Mouse (Mus musculus) cerebellum, postnatal 25 days (tissue): ENCODE data around the gene Olfm2.

Source experiments
- DNase-seq, 2 experiments: peaks; one replicate each; pipeline ENCODE4 v3.0.0; 2021; ENCODE audit warnings: mixed read lengths in 2 of 2

Olfm2 gene

DNA sequence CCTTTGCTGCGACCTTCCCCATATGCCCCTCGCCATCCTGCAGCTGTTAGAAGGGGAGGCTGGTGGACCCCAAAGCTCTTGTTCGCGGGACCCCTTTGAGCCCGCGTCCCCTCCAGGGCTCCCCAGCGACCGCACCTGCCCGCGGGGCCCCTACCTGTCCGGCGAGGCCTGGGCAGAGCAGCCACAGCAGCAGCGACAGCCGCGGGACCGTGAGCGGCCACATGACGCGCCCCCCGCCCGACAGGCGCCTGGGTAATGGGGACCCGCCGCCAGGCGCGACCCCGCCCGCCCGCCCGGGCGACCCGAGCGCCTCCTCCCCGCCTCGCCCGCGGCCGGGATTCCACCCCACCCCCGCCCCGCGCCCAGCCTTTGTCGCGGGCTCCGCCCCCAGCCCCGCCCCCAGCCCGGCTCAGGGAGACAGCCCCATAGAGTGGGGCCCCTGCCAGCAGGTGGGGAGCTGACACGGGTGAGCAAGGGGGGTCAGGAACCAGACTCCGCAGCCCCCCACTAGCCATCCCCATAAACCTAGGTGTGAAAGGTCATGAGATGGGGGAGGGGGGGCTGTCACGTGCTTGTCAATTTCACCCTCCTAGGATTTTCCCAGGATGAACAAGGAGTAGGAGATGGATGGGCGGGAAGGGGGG lies at the start of gene Olfm2:
Olfm2 (minus strand) TSS at position 333 of the 644 bp plus-strand sequence.
- peak in 1 of 2 experiments; percentile 40 for DNase-seq

DNA sequence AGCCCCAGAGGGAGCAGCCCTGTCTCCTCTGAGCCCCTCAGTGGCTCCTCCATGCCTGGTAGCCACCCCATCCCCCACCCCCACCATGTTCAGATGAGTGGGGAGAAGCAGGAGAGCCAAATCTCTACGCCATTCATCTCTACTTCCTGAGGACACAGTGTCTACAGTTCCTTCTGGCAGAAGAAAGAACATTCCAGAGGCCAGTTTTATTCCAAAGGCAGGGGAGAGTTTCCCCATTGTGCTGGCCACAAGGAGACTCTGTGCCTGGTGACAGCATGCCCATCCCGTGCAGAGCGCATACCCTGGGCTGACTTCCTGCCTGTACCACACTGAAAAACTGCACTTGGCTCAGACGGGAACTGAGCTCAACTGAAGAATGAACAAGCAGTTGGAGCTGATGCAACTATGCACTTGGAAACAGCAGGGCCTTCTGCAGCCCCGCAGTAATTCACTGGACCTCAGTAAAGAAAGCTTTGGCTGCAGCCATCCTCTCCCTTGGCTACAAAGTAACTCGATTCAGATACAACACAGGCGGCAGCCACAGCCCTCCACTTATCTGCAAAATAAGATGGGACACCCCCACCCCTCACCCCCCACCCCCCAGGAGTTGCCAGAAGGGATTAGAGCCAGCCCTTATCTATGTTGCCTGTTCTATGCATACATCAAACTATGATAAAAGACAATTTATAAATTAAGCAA lies 48.1 kb upstream of the Olfm2 start:
- peak; percentile 16 to 27 for DNase-seq

DNA sequence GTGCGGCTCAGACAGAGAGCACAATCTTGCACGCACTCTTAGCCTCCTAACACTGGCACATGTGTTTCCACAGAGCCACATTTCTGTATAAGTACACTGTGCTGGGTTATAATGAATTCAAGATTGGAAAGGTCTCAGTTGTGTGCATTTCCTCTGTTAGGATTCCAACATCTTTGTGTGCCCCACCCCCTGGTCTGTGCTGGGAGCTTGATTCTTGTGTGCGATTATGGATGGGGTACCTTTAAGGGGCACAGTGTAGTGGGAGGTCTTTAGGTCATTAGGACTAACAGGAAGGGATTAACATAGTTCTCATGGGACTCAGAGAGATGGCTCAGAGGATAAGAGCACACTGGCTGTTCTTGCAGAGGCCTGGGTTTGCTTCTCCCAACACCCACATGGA lies 44.2 kb upstream of the Olfm2 start:
- DNase-seq: no peak

DNA sequence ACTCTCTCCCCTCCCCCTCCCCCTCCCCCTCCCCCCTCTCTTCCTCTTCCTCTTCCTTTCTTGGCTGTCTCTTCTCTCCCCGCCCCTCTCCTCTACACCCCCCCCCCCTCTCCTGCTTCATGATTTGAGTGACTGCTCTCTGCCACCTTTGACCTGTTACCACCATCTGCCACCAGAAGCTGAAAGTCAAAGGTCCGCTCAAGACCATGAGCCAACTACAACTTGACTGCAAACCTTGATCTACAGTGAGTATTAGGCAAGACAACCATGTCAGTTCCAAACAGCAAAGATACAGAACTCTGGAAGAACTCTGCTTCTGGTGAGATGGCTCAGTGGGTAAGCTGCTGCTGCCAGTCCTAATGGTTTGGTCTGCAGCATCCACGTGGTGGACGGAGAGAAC lies 43.5 kb upstream of the Olfm2 start:
- DNase-seq: no peak

DNA sequence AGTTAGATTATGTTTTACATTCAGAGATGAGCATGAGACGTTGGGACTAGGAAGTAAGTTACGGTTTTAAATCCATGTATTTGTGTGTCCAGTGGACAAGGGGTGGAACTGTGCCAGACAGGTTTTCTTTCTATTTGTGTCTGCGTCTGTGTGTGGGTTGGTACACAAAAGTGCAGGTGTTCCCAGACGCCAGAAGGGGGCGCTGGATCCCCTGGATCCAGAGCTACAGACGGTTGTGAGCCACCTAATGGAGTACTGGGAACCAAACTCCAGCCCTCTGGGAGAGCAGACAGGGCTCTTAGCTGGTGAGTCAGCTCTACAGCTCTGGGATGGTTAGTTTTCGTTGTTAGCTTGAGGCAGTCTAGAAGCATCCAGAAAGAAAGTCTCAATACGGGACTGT lies 41.8 kb upstream of the Olfm2 start:
- no peak for DNase-seq

DNA sequence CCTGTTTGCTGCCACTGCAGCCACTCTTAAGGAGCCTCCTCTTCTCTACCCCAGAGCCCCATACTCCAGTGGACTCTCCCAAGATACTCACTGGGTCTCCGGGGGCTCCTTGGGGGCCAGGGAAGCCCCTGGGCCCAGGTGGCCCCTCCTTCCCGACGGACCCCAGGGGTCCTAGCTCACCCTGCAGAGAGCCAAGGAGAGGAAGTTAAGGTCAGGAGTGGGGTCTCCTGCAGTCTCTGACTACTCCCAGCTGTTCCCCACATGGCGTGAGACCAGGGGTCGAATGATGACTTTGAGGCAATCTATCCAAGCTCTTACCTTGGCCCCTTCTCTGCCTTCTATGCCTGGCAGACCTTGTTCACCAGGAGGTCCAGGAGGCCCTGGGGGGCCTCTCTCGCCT lies 38.9 kb upstream of the Olfm2 start:
- DNase-seq: no peak

DNA sequence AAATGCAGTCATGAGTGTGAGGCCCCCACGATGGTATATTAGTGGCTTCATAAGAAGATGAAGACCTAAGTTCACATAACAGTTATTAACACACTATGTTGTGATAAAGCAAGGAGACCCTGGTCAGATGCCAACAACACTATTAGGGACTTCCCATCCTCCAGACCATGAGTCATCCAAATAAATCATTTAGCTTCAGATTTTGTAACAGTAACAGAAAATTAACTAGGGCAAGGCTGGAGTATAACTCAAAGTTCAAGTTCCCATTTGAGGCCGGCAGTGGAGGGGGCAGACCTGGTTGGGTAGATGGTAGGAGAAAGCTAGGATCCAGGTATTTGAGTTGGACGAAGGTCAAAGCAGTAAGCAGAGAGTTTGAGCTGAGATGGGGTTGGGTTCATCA lies 35.1 kb upstream of the Olfm2 start:
- no peak for DNase-seq

DNA sequence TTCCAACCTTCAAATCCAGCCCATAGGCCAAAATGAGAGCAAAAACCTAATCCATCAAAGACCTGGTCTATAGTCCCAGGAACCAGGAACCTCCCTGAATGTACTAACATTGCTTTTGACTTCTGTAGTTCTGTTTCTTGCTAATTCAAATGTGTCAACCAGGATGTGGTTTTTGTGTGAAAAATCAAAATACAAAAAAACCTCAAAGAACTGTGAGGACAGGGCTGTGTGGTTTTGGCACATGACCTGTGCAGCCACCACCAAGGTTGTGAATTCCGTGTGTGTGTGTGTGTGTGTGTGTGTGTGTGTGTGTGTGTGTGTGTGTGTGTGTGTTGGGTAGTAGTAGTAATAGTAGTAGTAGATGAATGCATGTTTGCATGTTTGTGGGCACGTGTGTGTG lies 19.1 kb upstream of the Olfm2 start:
- no peak for DNase-seq

DNA sequence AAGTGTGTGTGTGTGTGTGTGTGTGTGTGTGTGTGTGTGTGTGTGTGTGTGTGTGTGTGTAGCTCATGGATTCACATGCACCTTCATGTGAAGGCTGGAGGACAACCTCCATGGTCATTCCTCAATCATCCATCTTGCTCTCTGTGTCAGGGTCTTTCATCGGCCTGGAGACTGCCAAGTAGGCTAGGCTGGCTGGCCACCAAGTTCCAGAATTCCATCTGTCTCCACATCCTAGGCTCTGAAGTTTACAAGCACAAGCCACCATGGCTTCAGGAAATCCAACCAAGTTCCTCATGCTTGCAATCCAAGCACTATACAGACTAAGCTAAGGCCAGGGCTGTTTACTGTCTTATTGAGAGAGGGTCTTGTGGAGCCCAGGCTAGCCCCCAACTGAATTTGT lies 16.9 kb upstream of the Olfm2 start:
- DNase-seq: no peak

DNA sequence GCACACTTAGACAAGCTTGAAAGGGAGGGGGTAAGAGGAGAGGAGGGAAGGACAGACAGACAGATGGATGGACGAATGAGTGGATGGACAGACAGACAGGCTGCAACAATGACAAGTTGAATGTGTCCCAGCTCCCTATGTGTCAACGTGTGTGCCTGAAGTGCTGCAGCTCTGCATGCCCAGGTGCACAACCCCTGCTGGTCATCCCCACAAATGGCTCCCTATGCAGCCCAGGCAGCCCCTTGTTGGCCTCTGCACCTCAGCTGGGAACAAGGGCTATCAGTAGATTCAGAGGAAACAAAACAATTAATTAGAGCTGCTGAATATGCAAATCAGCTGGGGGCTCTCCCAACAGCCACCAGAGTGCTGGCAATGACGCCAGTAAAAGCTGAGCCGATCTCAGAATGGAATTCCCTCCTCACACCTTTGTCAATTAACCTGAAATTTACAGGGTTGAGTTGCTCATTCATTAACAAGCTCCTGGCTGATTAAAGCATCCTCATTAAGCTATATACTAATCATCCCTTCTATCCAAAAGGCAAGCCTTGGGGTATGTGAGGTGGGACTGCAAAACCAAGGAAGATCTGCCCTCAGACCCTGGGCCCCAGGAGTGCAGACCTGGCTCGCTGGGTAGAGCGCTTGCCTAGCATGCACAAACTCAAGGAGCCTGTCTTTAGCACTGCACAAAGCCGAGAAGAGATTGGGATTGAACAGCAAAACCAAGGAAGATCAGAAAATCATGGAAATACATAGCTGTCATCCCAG lies 16.2 kb upstream of the Olfm2 start:
- no peak for DNase-seq

DNA sequence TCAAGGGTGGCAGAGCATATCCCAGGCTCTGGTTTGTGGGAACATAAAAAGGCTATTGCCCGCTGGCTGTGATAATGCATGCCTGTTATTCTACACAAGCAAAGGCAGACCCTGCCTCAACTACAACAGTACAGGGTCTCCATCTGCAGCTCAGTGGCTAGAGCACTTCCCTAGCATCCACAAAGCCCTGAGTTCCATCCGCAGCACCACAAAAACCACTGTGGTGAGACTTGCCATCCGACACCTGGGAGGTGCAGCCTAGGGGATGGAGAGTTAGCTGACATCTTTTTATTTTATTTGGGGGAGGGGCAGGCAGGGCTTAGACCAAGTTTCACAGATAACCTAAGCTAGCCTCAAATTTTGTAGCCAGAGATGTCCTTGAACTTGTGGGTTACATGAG lies 15.2 kb upstream of the Olfm2 start:
- DNase-seq: no peak

DNA sequence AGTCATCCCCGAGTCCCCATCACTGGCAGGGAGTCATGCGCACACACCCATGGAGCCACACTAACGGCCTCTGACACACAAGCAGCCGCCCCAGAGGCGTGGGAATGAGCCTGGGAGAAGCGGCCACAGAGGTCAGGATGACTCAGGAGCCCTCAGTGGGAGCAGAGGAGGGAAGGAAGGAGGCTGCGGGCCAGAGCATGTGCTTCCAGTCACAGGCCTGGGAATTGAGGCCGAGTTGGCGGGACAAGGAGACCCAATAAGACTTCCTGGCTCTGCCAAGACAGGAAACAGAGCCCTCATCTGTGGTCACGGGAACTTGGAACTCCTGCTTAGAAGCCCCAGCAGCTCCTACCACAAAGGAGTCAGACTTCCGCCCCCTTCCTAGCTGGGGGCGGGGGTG lies 14.7 kb upstream of the Olfm2 start:
- no peak for DNase-seq

DNA sequence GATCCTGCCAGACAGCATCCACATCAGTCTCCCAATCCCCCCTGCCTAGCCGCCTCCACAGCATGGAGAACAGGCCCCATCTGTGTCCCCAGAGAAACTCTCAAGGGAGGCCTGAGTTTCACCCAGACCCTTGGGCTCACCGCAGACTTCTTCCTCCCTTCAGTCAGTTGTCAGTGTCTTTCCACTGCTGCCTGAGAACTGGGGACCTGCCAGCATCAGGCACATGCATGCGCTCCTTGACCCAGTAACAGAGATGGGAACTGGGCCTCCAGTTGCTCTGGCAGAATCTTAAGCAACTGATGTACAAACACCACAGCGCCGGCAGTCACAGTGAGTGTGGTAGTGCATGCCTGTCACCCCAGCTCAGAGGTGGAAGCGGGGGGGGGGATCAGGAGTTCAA lies 12.7 kb upstream of the Olfm2 start:
- DNase-seq: no peak

DNA sequence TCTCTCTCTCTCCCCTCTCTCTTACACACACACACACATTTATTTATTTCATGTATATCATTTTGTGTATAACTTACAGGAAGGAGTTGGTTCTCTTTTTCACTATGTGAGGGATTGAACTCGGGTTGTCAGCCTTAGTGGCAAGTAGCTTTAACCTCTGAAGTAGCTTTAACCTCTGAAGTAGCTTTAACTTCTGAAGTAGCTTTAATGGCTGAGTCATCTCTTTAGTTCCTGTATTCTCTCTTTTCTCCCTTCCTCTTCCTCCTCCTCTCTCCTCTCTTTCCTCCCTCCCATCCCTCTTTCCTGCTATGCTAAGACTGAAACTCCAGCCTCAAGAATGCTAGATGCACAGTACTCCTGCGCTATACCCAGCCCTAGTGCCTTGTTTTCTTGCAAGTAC lies 12.1 kb upstream of the Olfm2 start:
- DNase-seq: no peak

DNA sequence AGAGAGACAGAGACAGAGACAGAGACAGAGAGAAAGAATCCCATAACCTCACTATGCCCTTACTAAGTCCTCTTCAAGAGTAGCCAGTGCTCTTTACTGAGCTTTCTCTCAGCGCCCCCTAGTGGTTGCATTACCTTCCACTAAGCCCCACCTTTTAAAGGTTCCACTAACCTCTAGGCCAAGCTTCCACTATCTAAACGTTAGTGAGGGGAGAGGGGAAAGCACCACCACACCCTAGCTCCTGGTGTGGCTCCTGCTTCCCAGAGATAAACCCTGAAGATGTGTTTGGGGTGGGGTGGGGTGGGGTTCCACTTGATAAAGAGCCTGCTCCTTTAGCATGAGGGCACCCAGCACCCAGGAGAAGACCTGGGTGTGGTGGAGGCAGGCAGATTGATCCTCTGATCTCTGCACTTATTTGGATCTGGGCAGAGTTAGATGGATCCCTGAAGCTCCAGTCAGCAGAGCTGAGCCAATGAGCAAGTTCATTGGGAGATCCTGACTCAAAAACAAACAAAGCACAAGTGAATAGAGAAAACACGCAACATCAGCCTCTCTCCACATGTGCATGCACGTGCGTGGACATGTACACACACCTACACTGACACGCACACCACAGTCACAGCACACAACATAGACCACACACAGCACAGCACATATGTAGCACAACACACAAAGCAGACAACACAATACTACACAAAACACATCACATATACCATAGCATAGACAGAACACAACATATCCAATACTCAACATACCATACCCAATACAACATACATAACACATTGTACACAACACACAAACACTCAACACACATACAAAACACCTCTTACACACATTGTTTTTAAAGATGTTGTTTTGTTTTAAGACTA lies 11.2 kb upstream of the Olfm2 start:
- peak; percentile 27 to 71 for DNase-seq

DNA sequence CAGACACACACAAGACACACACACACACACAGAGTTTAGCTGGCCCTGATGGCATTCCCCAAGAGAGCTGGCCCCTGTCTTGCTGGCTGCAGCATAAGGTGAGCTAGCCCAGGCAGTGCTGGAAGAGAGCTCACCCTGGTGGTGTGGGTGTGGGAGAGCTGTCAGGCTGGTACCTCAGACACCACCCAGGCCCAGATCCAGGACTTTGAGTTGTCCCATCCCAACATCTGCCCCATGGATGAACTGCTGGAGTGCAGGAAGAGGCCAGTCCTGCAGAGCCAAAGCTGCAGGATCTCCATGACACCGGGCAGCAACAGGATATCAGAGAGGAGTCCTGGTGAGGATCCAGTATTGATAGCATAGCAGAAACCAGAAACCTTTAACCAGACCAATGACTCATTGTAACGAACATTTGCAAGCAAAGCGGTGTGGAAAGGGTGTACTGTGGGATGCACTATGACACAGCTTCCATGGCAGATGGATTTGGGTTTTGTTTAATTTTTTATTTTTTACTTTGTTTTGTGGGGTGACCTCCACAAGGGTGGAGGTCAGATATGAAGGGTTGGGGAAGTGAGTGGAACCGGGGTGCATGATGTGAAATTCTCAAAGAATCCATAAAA lies 10.0 kb upstream of the Olfm2 start:
- DNase-seq: no peak

DNA sequence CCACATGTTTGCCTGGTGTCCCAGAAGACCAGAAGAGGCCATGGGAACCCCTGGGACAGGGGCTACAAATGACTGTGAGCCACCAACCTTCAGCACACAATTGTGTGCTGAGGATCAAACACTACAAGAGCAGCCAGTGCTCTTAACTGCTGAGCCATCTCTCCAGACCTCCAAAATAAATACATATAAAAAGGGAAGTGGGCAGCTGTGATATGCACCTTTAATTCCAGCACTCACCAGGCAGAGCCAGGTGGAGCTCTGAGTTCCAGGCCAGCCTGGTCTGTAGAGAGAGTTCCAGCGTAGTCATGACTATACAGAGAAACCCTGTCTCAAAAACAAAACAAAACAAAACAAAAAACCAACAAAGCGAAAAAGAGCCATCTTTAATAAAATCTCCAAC lies 8.2 kb upstream of the Olfm2 start:
- DNase-seq: no peak

DNA sequence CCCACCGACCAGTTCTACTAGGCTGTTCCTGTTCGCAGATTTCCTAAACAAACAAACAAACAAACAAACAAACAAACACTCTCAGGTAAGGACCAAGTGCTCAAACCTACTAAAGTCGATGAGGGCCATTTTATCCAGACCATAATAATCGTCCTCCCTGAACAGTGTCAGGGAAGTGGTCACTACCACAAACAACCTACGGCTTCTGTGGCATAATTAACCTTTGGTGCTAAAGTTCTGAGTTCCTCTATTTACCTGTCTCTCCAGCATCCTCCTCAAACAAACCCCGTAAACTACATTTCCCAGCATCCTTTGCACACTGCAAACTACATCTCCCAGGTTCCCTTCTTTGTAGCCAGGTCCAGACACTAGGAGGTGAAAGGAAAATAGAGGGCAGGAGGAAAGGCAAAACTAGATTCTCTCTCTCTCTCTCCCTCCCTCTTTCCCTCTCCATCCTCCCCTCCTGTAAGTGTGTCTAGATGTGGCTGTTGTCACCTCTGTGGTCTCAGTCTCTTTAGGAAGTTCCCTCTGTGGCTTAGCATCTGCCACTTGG lies 5.4 kb upstream of the Olfm2 start:
- no peak for DNase-seq

DNA sequence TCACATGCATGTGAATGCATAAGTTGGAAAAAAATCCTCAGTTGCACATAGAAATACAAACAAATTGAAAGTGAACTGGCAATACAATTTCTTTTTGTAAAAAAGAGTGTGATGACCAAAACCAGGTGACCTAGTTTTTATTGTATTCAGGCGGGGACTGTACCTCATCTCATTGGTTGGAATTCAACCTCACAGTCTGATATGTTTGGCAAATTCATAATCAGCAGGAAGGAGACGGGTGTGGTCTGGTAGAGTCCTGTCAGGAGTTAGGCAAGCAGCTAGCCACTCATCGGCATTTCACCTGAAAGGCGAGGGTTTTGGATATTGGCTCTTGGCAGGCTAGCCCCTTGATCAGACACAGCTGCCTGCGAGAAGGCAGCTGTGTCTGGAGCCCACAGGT lies 3.1 kb upstream of the Olfm2 start:
- DNase-seq: no peak

DNA sequence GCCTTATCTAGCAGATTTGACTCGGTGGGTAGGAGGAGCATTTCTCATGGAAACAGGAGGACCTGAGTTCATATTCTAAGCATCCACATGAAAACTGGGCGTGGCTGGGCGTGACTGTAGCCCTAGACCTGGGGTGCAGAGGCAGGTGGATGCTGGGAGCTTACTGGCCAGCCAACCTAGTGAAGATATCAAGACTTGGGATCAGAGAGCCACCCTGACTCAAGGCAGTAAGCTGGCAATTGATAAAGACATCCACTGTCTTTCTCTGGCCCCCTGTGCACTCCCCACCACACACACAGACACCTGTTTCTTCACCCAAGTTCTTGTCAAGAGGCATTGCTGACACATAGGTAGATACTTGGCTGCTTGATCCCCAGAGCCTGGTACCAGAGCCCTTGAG lies 2.4 kb upstream of the Olfm2 start:
- DNase-seq: no peak

DNA sequence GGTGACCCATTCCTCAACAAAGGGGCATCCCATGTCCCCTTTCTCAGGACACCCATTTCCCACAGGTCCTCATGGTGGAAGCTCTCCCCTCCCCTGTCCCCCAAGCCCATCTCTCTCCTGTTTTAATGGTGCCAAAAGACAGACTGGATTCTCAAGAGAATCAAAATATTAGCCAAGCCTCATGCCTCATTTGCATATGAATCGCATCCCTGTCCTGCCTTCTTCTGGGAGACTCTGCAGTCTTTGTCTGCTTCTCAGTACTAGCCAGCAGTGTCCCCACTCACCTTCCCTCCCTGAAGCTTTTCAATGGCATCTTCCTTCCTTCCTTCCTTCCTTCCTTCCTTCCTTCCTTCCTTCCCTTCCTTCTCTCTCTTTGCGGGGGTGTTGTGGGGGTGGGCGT lies 1.5 kb upstream of the Olfm2 start:
- no peak for DNase-seq
